Mouse (Mus musculus) erythroblast, embryonic 14.5 days (primary cell): ENCODE measurements around the gene Cdiptos.

Experiments used
- GATA1 ChIP-seq: IDR thresholded peaks from 2 replicates; pipeline ENCODE4 v1.6.1; 2012; ENCODE audit warnings: low read length, inconsistent platforms, mixed read lengths
- TAL1 ChIP-seq: IDR thresholded peaks from 3 replicates; pipeline ENCODE4 v1.6.1; 2012; ENCODE audit warnings: low read length, inconsistent platforms, mixed read lengths

DNA sequence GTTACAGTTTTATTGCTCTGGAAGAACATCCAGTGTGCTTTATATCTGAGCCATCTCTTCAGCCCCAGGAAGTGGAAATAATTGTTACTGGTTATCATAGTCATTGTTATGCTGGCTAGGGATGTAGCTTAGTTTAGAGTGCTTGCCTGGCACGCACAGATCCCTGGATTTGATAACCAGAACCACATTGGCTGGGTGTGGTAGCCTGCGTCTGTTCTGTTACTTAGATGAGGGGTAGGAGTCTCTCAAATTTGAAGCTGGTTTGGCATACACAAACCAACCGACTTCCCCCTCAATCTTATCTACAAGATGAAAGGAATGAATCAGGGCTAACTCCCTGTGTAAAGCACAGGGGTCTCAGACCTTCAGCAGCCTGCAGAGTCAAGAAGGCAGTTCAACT is 49.6 kb downstream of the Cdiptos start:
- TF ChIP-seq GATA1 (peak; percentile 84), TAL1 (no peak)
